ENCODE assay signal across 24 mouse cellular contexts in the genomic region with DNA sequence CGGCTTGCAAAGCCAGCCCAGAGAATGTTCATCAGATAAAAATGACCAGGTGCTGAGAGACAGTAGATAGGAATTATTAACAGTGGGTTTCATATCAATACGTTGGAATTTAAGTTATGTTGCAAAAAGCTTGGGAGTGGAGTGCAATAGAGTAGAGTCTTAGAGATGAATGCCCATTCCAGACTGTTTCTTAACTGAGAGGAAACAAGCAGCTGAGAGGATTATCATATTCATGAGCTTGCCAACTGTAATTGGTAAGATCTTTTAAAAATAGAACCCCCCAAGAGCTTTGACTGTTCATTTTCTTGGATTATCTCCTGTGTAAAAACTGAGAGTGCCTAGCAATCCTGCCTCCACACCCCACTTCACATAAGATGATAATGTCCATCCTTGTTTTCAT.
A peak's percentile ranks its signal among the peaks of the same experiment; 100 is the strongest.
DNase-seq lines count a peak whose midpoint lies in the region; ATAC-seq and TF ChIP-seq lines count a peak whose summit lies in the region.
"Had no signal": no experiment of that assay in that cellular context is flagged by ENCODE, and none has a peak within 500 bp of the region (broad histone marks: within the 10 kb centered on the region; RNA-seq: fewer than 3 reads in every experiment).

No protein-coding gene starts in this region.

- 53% methylated on average over 2 of the region's 2 CpGs for WGBS in midbrain, embryonic 11.5 days
- WGBS in midbrain, embryonic 15.5 days: 34% methylated on average over 2 of the region's 2 CpGs
- WGBS in forebrain, embryonic 14.5 days: 28% methylated on average over 2 of the region's 2 CpGs
- WGBS in lung, postnatal 0 days: 54% methylated on average over 2 of the region's 2 CpGs

- no peak for TF ChIP-seq EP300 in lung, postnatal 0 days (IDR thresholded peaks at IDR 0.05)

- no peak for TF ChIP-seq CTCF in brain, embryonic 14.5 days (IDR thresholded peaks at IDR 0.05; ENCODE audit: borderline replicate concordance, extremely low read depth, insufficient read depth, insufficient read length)
- TF ChIP-seq CTCF in lung, postnatal 0 days (IDR thresholded peaks at IDR 0.05): no peak

- no peak overlapping the region for H3K27ac ChIP-seq in midbrain, embryonic 11.5 days (ENCODE audit: low read depth, low read length)
- no peak overlapping the region for H3K27ac ChIP-seq in midbrain, embryonic 15.5 days
- no peak overlapping the region for H3K27ac ChIP-seq in forebrain, embryonic 14.5 days (ENCODE audit: low read depth, low read length)
- no peak overlapping the region for H3K27ac ChIP-seq in lung, postnatal 0 days (ENCODE audit: low read length)
- H3K27ac ChIP-seq: embryonic facial prominence, embryonic 15.5 days; heart, embryonic 10.5 days; hindbrain, embryonic 14.5 days had no signal

- no peak overlapping the region for H3K4me2 ChIP-seq in midbrain, embryonic 11.5 days
- H3K4me2 ChIP-seq in midbrain, embryonic 15.5 days: no peak overlapping the region
- H3K4me2 ChIP-seq in forebrain, embryonic 14.5 days (ENCODE audit: low read length): no peak overlapping the region
- no peak overlapping the region for H3K4me2 ChIP-seq in lung, postnatal 0 days (replicated peaks; ENCODE audit: low read depth, low read length)
- H3K4me2 ChIP-seq: embryonic facial prominence, embryonic 15.5 days; hindbrain, embryonic 14.5 days had no signal

- no peak for DNase-seq in midbrain, embryonic 11.5 days (ENCODE audit: low spot score, missing footprints)
- peak; percentile 1 for DNase-seq in Muller cell, postnatal 12 days (ENCODE audit: inconsistent ontology term)
- peak; percentile 56 for DNase-seq in brain, embryonic 14.5 days (ENCODE audit: low read depth)
- DNase-seq in forebrain, embryonic 14.5 days (ENCODE audit: low spot score): peak; percentile 50
- no peak for DNase-seq in lung, postnatal 0 days (ENCODE audit: low spot score)
- no peak for DNase-seq in cerebellum, postnatal 36 days
- no peak for DNase-seq in cerebellum, adult 9-11 months
- DNase-seq: adrenal gland, adult 8-10 months; adrenal gland, postnatal 36 days; cerebellum, adult 18-20 months; cerebellum, postnatal 10 days; embryo, embryonic 11 days; gastrocnemius, postnatal 10 days; heart, adult 18-20 months; heart, postnatal 10 days; heart, postnatal 4 days; kidney, adult 2 months had no signal

- H3K9me3 ChIP-seq in midbrain, embryonic 11.5 days (ENCODE audit: control insufficient read depth, low read length): no peaks in the 10 kb centered on the region
- H3K9me3 ChIP-seq in midbrain, embryonic 15.5 days: no peaks in the 10 kb centered on the region
- no peaks in the 10 kb centered on the region for H3K9me3 ChIP-seq in forebrain, embryonic 14.5 days (replicated peaks; ENCODE audit: control insufficient read depth, low read length)
- H3K9me3 ChIP-seq in lung, postnatal 0 days (ENCODE audit: low read length): no peaks in the 10 kb centered on the region
- H3K9me3 ChIP-seq: embryonic facial prominence, embryonic 15.5 days; heart, embryonic 10.5 days had no signal

- no peaks in the 10 kb centered on the region for H3K27me3 ChIP-seq in midbrain, embryonic 11.5 days (ENCODE audit: control insufficient read depth, insufficient read depth, low read length)
- no peaks in the 10 kb centered on the region for H3K27me3 ChIP-seq in midbrain, embryonic 15.5 days (replicated peaks)
- H3K27me3 ChIP-seq in forebrain, embryonic 14.5 days (replicated peaks; ENCODE audit: control insufficient read depth, insufficient read depth, low read length): no peaks in the 10 kb centered on the region
- H3K27me3 ChIP-seq in lung, postnatal 0 days (replicated peaks; ENCODE audit: insufficient read depth, low read length): no peaks in the 10 kb centered on the region
- H3K27me3 ChIP-seq: CH12.LX; embryonic facial prominence, embryonic 15.5 days had no signal

- no peak overlapping the region for H3K4me3 ChIP-seq in midbrain, embryonic 11.5 days (ENCODE audit: low read depth, low read length)
- no peak overlapping the region for H3K4me3 ChIP-seq in midbrain, embryonic 15.5 days
- no peak overlapping the region for H3K4me3 ChIP-seq in forebrain, embryonic 14.5 days (ENCODE audit: low read depth, low read length)
- no peak overlapping the region for H3K4me3 ChIP-seq in lung, postnatal 0 days (ENCODE audit: low read depth, low read length)
- H3K4me3 ChIP-seq: embryonic facial prominence, embryonic 15.5 days; erythroblast, embryonic 14.5 days; heart, embryonic 10.5 days had no signal

- no peak for TF ChIP-seq POLR2A in brain, embryonic 14.5 days (IDR thresholded peaks at IDR 0.05; ENCODE audit: borderline replicate concordance, extremely low read depth, insufficient read depth, insufficient read length, poor library complexity, severe bottlenecking)

- no peak overlapping the region for H3K9ac ChIP-seq in midbrain, embryonic 11.5 days (ENCODE audit: low read length)
- H3K9ac ChIP-seq in midbrain, embryonic 15.5 days: no peak overlapping the region
- H3K9ac ChIP-seq in forebrain, embryonic 14.5 days (ENCODE audit: low read length): no peak overlapping the region
- H3K9ac ChIP-seq in lung, postnatal 0 days (replicated peaks; ENCODE audit: low read depth): no peak overlapping the region
- H3K9ac ChIP-seq: embryonic facial prominence, embryonic 15.5 days; hindbrain, embryonic 14.5 days had no signal

- no peaks in the 10 kb centered on the region for H3K36me3 ChIP-seq in midbrain, embryonic 11.5 days (ENCODE audit: control insufficient read depth, insufficient read depth, low read length)
- no peaks in the 10 kb centered on the region for H3K36me3 ChIP-seq in midbrain, embryonic 15.5 days (replicated peaks)
- H3K36me3 ChIP-seq in forebrain, embryonic 14.5 days (ENCODE audit: control insufficient read depth, insufficient read depth, low read length): no peaks in the 10 kb centered on the region
- no peaks in the 10 kb centered on the region for H3K36me3 ChIP-seq in lung, postnatal 0 days (ENCODE audit: insufficient read depth, low read length)
- H3K36me3 ChIP-seq: embryonic facial prominence, embryonic 15.5 days; heart, embryonic 10.5 days had no signal

- peak; percentile 69 for ATAC-seq in midbrain, embryonic 11.5 days (ENCODE audit: low FRiP score)
- ATAC-seq in midbrain, embryonic 15.5 days (replicated peaks): no peak; the same call in 1 of the 2 replicates
- ATAC-seq in forebrain, embryonic 14.5 days: peak; percentile 57
- ATAC-seq in lung, postnatal 0 days: no peak
- ATAC-seq: intestine, embryonic 16.5 days had no signal

- H3K4me1 ChIP-seq in midbrain, embryonic 11.5 days (ENCODE audit: control insufficient read depth, insufficient read depth, low read length): peaks cover 6% of the 10 kb centered on the region; the same call in 1 of the 2 replicates
- H3K4me1 ChIP-seq in midbrain, embryonic 15.5 days: peaks cover 7% of the 10 kb centered on the region; the same call in 1 of the 2 replicates
- no peaks in the 10 kb centered on the region for H3K4me1 ChIP-seq in forebrain, embryonic 14.5 days (ENCODE audit: control insufficient read depth, insufficient read depth, low read length)
- no peaks in the 10 kb centered on the region for H3K4me1 ChIP-seq in lung, postnatal 0 days (ENCODE audit: insufficient read depth, low read depth, low read length)
- H3K4me1 ChIP-seq: embryonic facial prominence, embryonic 15.5 days; heart, embryonic 10.5 days had no signal

Comparison
In these comparisons a context has a peak if more than half of its experiments do, and no peak if none do; other contexts are left out.
1. ATAC-seq: peak in midbrain, embryonic 11.5 days (single experiment) and forebrain, embryonic 14.5 days (single experiment); none in midbrain, embryonic 15.5 days (single experiment) and lung, postnatal 0 days (single experiment).
2. DNase-seq: peak in Muller cell, postnatal 12 days (single experiment), brain, embryonic 14.5 days (single experiment) and forebrain, embryonic 14.5 days (single experiment); none in midbrain, embryonic 11.5 days (single experiment), lung, postnatal 0 days (single experiment), cerebellum, postnatal 36 days (0 of 2) and cerebellum, adult 9-11 months (single experiment).